Comparison of ENCODE assay signal across 7 mouse cellular contexts in the genomic region with DNA sequence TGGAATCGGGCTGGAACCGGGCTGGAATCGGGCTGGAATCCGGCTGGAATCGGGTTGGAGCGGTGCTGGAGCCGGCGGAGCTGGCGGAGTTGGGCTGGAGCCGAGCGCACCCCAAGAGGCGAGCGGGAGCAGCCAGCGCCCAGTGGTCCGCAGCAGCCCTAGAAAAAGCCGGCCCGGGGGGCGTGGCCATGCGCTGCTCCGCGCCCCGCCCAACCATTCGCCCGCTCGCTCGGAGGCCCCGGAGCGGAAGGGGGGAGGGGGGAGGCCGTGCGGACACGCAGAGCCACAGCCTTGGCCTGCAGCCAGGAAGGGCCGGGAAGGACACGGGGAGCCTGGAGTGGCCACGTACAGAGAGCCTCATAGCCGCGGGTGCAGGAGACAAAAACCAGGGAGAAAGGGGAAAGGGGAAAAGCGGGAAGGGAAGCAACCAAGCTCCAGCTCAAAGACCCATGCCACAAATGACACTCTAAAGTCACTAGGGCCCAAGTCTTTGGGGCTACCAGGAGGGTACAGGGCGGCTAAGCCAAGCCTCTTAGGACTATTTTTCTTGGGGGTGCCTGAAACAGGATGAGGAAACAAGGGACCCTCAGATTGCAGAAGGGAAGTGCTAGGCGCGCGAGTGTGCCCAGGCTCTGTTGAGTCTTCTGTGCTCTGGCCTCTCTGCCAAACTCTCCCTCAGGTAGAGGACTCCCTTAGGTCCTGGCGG.
DNase-seq lines count a peak whose midpoint lies in the region; ATAC-seq lines count a peak whose summit lies in the region.

No protein-coding gene starts in this region.

- ATAC-seq in intestine, embryonic 15.5 days, result peak; percentile 93
- ATAC-seq in limb, embryonic 12.5 days (ENCODE audit: insufficient number of reproducible peaks, insufficient read depth, low FRiP score, low TSS enrichment, low read depth), result peak; percentile 80
- peak; percentile 93 for ATAC-seq in midbrain, embryonic 13.5 days

- peak overlapping the region; percentile 60 for H3K9ac ChIP-seq in intestine, embryonic 15.5 days
- peak overlapping the region; percentile 90 for H3K9ac ChIP-seq in limb, embryonic 12.5 days (replicated peaks)
- peak overlapping the region; percentile 64 for H3K9ac ChIP-seq in midbrain, embryonic 13.5 days (replicated peaks)

- no peaks in the 10 kb centered on the region for H3K36me3 ChIP-seq in intestine, embryonic 15.5 days
- H3K36me3 ChIP-seq in limb, embryonic 12.5 days, result peaks cover 7% of the 10 kb centered on the region; the same call in 1 of the 2 replicates
- H3K36me3 ChIP-seq in midbrain, embryonic 13.5 days, result no peaks in the 10 kb centered on the region

- whole genome bisulfite sequencing in intestine, embryonic 15.5 days, result 16% methylated on average over 31 of the region's 42 CpGs
- 15% methylated on average over 31 of the region's 42 CpGs for WGBS in limb, embryonic 12.5 days
- WGBS in midbrain, embryonic 13.5 days, result 20% methylated on average over 42 of the region's 42 CpGs

- H3K27me3 ChIP-seq in intestine, embryonic 15.5 days (replicated peaks), result 0 out of 2 replicates have a peak, but pooled peaks cover 2% of the 10 kb centered on the region
- peaks cover 16% of the 10 kb centered on the region for H3K27me3 ChIP-seq in limb, embryonic 12.5 days
- peaks cover 18% of the 10 kb centered on the region for H3K27me3 ChIP-seq in midbrain, embryonic 13.5 days

- peak overlapping the region; percentile 91 for H3K27ac ChIP-seq in intestine, embryonic 15.5 days
- peak overlapping the region; percentile 97 for H3K27ac ChIP-seq in limb, embryonic 12.5 days
- peak overlapping the region; percentile 60 for H3K27ac ChIP-seq in midbrain, embryonic 13.5 days

- peak overlapping the region; percentile 55 for H3K4me3 ChIP-seq in intestine, embryonic 15.5 days (replicated peaks)
- H3K4me3 ChIP-seq in limb, embryonic 12.5 days (replicated peaks), result peak overlapping the region; percentile 62
- peak overlapping the region; percentile 52 for H3K4me3 ChIP-seq in midbrain, embryonic 13.5 days (replicated peaks)

- no peaks in the 10 kb centered on the region for H3K9me3 ChIP-seq in intestine, embryonic 15.5 days
- no peaks in the 10 kb centered on the region for H3K9me3 ChIP-seq in limb, embryonic 12.5 days
- H3K9me3 ChIP-seq in midbrain, embryonic 13.5 days, result no peaks in the 10 kb centered on the region

- intact Hi-C loops in gastrocnemius, postnatal 36 days (cut with DNase I), result no loop called here

- 0 out of 2 replicates have a peak, but pooled peaks cover 2% of the 10 kb centered on the region for H3K4me1 ChIP-seq in intestine, embryonic 15.5 days (replicated peaks)
- H3K4me1 ChIP-seq in limb, embryonic 12.5 days (replicated peaks), result peaks cover 16% of the 10 kb centered on the region
- H3K4me1 ChIP-seq in midbrain, embryonic 13.5 days (replicated peaks), result peaks cover 9% of the 10 kb centered on the region; the same call in 1 of the 2 replicates

- H3K4me2 ChIP-seq in intestine, embryonic 15.5 days (replicated peaks), result peak overlapping the region; percentile 62
- H3K4me2 ChIP-seq in limb, embryonic 12.5 days, result peak overlapping the region; percentile 58
- H3K4me2 ChIP-seq in midbrain, embryonic 13.5 days (replicated peaks), result peak overlapping the region; percentile 63

- DNase-seq in adrenal gland, adult 2 months, result peak; percentile 95
- DNase-seq in embryo, embryonic 11 days, result peak; percentile 92
- peak; percentile 73 to 85 for DNase-seq in gastrocnemius, postnatal 36 days
- peak; percentile 54 for DNase-seq in spleen, adult 12 weeks (ENCODE audit: low spot score)

Comparison
In these comparisons a context has a peak if more than half of its experiments do, and no peak if none do; other contexts are left out.
1. Peak in every context shown above with its lines: DNase-seq, ATAC-seq, H3K4me3 ChIP-seq and H3K27ac ChIP-seq.